Mouse (Mus musculus): ENCODE results near the gene Rab7b. TPM values are rescaled to one million over a fixed set of nuclear protein-coding genes. Genes with fewer than 3 reads are reported as not detected.

Gene Rab7b
- total RNA-seq, 4 experiments from 2014 or later, result 0.85 to 15.3 (median 5.2) TPM

DNA sequence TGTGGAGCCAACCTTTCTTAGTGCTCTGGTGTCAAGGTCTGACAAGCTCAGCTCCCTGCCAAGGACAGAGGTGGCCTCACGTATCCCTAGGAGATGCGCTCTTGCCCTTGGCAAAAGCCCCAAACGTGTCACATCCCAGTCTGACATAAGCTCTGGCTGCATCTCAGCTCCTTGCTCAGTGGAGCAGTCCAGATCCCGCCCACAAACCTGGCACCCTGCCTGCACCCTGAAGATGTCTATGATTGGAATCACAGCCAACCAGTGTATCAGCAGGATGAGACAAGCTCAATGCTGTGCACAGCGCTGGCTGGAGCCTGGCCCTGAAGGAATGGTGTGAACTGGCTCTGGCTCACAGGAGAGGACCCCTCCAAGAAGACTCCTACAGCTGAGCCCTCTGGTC is 48.8 kb downstream of the Rab7b start:
- peak; percentile 84 to 93 for DNase-seq (ENCODE audit: low spot score in 2 of 2)

DNA sequence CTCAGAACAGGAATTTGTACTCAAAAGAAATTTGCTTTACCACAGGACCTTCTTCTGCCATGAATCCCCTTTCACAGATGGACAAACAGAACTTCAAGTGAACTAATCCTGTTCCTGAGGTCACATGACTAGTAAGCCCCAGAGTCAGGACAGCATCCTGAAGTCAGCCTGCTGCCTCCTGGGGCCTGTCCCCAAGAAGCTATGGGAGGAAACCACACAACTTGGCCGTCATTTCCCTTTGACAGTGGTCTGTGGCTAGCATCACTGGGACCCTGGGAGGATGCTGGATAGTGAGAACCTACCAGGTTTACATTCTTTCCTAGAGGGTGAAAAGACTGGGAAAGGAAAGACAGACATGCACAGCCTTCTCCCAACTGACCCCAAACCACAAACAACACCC is 50.3 kb downstream of the Rab7b start:
- DNase-seq (ENCODE audit: low spot score in 2 of 2), result no peak

DNA sequence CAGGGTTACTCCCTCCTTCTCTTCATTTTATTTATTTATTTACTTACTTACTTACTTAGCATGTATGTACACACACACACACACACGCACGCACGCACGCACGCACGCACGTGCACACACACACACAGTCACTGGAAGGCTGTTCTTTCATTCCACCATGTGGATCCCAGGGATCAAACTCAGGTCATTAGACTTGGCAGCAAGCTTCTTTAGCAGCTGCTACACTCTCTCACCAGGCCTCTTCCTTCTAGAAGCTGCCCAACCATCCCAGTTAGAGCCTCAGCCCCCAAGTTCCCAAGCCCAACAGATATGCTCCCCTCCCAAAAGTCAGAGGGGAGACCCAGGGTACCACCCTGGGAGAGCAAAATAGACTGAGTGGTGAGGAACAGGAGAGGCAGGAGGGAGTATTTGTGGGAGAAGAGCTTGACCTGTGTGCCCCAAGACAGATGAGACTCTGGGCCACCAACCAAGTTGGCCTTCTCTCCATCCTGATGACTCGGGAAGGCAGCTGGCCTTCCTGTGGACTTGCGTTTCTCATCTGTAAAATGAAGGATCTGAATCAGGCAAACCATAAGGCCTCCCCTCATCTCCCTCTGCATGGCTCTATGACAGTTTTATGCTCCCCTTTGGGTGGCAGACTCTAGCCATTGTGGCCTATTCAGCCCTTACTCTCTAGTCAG is 51.1 kb downstream of the Rab7b start:
- DNase-seq (ENCODE audit: low spot score in 2 of 2), result no peak

DNA sequence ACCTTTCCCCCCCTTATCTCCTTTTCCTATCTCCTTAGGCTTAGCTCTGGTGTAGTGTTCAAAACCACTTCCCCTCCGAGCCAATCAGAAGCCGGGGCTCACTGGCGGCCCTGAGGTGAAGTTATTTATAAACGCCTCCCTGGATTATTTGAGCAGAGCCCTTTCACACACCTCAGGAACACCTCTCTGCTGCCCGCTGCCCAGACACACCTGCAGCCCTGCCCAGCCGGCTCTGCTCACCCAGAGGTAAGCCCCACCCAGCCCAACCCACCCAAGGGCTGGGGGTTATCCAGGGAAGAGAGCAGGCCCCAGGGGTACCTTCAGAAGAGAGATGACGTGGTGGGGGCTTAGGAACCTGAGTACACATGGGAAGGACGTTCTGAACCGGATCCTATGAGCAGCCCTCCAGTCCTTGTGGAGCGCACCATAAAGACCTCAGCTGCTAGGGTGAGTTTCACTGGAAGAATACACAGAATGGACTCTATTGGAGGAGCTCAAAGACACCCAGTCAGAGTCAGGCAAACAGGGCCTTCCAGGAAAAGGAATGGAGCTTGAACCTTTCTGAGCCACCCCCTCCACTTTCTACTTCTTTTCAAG is 55.5 kb downstream of the Rab7b start, which contains the start of gene Slc26a9:
Gene Slc26a9, plus strand, starts transcription at position 155 of the 597 bp plus-strand sequence.
- DNase-seq (ENCODE audit: low spot score in 2 of 2), result no peak

DNA sequence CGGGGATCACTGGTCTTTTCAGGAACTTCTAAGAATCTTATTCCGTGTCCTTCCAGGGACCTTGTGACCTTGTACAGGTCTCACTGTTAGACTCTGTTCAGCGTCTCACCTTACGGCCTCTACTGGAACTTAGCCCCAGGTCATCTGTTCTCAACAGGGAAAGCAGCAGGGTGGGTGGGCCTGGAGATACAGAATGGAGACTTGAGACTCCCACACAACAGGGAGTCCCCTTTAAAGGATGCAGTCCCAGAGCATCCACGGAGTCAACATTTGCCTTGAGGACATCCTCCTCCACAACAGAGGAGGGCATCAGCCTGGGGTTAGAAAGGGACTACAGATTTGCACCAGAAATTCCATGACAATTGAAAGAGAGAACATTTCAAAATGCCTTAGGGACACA is 56.9 kb downstream of the Rab7b start:
- no peak for DNase-seq (ENCODE audit: low spot score in 2 of 2)

DNA sequence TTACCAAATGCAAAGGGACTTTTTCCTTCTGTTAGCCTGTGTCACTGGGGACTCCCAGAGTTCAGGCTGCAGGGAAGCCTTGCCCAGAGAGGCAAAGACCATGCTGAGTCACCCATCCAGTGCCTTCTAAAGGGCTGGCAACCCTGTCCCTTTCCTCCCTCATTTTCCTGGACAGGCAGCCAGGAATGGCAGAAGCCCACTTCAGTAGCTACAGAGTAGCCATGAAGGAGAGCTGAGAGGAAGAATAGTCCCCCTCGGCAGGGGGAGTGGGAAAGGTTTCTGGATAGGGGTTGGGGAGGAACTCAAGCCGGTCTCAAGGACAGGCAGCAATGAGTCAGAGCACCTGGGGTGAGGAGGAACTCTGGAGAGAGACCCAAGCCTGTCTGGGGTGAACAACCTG is 59.3 kb downstream of the Rab7b start:
- no peak for DNase-seq (ENCODE audit: low spot score in 2 of 2)

DNA sequence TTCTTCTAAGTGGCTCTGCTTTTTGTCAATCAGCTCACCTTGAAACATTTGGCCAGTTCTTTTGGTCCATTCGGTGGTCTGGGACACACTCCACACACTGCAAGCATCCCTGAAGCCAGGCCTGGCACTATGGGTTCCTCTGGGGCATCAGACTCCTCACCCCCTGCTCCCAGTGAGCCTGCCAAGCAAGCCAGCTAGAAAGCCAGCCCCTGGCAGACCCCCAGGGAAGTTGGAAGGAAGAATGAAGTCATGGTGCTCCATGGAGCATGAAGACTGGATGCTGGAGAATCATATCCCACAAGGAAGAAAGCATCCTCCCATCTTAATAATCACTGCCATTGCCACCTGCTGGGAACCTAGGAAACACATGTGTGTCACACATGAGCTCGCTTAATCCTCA is 60.1 kb downstream of the Rab7b start:
- no peak for DNase-seq (ENCODE audit: low spot score in 2 of 2)

DNA sequence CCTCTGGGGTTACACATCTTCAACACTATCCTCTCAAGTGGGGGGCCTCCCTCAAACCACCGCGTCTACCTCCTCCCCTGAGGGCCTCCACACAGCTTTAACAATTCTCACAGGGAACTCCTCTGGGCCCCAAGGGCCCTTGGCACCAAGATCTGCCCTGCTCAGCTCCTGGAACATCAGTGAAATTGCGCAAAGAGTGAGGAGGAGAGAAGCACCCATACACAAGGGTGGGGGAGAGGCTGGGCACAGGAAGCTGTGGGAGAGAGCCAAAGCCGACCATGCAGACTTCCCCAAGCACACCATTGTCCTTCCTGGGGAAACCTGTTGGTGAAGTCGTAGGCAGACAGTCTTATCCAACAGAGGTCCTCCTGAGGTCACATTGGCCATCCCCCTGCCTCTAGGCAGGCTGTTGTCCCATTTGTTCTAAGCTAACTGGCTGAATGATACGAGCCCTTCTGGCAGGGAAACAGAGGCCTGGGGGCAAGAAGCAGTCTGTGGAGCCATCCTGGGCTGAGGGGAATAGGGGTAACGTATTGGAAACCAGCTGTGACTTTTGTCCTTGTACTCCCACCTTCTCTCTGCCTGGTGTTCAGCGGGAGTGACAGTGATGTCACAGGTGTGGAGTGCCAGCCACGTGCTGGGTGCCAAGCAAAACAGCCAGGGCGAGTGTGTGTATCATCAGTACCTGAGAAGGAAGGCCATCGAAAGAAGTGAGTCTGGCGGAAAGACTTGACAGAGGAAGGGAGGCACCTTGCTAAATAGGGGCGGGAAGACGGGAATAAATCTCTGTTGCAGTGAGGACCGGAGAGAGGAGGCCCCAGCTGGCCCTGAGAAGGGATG is 61.4 kb downstream of the Rab7b start:
- no peak for DNase-seq (ENCODE audit: low spot score in 2 of 2)

DNA sequence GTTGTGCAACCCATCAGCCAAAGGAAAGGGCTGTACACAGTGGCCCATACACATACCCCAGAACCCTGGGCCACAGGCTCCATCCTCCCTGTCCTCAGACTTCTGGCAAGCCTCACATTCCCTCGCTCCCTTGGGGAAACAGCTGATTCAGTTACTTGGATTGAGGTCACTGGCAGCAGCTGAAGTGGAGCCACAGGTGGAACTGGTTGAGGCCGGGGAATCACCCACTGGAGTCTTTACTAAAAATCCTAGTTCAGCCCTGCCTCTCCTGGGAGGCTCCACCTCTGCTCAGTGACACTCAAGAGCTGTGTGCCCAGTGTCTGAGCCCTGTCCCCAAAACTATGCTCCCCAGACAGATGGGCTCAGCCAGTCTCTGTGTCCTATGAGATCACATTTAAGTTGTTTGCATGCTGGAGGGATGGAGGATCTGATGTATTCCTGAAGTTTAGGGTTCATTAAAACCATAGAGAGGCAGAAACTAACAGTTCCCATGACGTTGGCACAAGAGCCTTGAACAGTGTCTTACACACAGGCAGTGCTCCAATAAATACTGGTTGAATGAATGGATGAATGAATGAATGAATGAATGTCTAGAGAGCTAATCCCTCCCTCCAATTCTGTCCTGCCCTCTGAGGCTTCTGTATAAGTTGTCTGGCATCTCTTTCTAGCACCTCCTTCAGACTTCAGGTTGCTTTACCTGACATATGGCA is 62.8 kb downstream of the Rab7b start:
- no peak for DNase-seq (ENCODE audit: low spot score in 2 of 2)

DNA sequence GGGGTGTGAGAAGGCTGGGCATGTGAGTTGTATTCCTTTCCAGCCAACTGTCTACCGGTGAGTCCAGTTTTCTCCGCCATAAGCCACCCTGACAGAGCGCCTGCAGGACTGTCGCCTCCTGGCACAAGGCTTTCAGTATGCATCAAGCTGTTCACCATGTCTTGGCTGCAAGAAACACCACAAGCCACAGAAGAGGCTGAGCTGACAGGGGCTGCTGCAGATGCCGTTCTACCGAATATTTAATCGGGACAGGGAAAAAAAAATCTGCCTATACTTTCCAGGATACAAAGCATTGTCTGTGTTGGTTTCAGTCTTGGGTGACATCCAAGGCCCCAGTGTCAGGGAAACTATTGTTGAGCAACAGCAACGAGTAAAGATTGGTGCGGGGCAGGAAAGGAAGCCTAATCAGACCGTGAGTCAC is 63.4 kb downstream of the Rab7b start:
- peak; percentile 11 to 28 for DNase-seq (ENCODE audit: low spot score in 2 of 2)

DNA sequence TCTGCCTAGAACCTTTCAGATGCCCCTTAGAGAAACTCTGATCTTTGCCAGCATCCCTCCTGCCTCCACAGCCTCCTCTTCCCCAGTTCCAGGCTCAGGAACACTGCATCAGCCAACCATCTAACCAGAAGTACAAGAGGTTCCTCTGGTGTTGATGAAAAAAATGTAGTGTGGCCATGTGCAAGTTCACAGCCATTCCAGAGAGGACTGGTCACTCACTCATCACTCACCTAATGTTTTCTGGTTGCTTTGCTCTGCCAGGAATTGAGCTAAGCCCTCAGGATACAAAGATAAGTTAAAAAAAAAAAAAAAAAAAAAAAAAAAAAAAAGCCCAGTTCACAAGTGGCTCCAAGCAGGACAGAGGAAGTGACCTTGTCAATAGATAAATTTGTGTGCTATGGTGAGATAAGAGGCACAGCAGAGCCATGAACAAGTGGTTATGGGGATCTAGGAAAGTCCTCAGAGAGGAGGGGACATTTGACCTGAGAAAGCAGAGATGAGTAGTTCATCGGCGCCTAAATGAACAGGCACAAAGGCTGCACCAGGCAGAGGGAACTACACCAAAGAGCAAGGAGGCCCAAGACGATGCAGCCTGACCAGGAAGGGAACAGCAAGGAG is 65.8 kb downstream of the Rab7b start:
- DNase-seq (ENCODE audit: low spot score in 2 of 2), result no peak

DNA sequence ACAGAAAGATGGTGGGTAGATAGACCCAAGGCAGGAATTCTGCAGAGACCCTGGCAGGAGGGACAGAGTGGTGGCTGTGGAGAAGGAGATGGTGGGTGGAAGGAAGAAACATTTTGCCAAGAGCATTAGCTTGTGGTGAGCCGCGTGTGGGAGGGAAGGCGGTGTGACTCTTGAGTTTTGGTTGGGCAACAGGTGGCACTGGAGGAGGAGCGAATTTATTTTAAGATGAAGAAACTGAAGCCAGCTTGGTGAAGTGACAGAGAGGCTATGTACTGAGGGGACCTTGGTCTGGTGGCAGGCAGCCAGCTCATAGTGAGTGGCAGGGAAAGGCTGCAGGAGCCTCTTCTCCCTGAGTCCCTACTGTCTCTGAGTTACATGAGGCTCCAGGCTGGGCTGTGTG is 66.4 kb downstream of the Rab7b start:
- DNase-seq (ENCODE audit: low spot score in 2 of 2), result peak; percentile 43 to 44

DNA sequence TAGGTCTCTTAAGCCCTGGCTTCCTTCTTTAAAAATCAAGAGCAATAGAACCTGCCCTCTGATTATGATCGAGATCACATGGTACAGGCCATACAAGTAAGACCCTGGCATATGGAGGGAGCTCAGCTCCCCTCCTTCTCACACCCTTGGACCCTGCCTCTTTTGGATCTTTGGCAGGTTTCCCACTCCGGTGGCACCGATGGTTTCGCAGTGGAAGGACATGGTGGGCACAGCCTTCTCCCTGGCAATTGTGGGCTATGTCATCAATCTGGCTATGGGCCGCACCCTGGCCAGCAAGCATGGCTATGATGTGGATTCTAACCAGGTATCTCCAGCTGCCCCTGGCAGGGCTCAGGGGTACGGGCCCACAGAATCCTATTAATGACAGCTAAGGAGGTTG is 68.7 kb downstream of the Rab7b start:
- DNase-seq (ENCODE audit: low spot score in 2 of 2), result no peak

DNA sequence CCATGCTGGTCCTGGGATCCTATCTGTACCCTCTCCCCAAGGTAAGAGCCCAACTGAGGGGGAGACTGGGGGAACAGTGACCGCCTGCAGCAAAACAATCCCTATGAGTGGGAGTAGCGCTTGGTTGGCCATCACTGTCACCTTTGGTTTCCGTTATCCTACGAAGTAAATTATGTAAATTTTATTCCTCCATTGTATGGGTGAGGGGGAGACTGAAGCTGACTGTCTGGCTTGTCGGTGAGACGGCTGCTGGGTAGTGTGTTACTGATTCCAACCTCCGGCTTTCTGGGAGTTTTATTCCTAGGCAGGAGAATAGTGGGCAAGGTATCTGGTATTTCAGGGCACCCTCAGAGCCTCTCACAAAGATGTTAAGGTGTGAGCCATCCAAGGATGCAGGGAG is 70.3 kb downstream of the Rab7b start:
- DNase-seq (ENCODE audit: low spot score in 2 of 2), result no peak

DNA sequence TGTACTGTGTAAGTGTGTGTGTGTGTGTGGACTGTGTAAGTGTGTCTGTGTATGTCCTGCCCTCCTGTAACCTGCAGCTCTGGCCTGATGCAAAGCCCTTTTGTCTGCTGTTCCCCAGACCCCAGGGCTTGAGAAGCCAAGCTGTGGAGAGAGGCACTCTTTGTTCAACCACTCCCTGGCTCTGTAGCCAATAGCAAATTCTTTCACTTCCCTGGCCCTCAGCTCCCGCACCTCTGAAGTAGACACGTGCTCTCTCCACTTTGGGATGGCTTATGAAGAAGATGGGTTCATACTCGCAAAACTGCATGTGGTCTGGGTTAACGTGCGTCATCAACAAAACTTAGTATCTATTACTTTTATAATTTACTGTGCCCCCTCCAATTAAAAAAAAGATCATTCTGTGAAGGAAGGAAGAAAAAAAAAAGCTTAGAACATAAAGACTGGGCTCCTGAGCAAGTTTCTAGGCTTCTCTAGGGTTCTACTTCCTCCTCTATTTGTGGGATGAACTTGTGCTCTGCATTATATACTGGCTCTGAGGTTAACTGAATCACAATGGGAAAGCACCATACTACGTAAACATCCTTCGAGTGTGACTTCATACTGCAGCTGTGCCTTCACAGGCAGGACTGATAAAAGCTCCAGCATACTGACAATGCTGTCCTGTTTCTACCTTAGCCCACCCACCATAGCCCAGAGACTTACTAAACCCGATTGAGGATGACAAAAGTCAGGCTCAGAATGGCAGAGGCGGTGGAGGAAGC is 71.4 kb downstream of the Rab7b start:
- no peak for DNase-seq (ENCODE audit: low spot score in 2 of 2)

DNA sequence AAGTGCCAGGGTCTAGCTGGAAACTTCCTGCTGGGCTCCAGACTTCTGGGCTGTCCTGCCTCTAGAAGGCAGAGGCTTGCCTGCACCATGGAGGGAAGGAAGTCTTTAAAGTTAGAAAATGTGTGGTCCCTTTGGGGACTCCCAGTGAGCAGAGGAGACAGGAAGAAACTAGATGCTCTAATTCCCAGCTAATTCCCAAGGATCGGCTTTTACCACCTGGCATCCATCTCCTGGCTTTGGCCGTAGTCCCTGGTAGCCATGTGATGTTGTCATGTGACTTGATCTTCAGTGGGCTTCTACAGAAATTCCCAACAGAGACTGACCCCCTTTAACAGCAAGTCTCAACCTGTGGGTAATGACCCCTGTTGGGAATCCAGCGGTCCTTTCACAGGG is 71.9 kb downstream of the Rab7b start:
- DNase-seq (ENCODE audit: low spot score in 2 of 2), result no peak

DNA sequence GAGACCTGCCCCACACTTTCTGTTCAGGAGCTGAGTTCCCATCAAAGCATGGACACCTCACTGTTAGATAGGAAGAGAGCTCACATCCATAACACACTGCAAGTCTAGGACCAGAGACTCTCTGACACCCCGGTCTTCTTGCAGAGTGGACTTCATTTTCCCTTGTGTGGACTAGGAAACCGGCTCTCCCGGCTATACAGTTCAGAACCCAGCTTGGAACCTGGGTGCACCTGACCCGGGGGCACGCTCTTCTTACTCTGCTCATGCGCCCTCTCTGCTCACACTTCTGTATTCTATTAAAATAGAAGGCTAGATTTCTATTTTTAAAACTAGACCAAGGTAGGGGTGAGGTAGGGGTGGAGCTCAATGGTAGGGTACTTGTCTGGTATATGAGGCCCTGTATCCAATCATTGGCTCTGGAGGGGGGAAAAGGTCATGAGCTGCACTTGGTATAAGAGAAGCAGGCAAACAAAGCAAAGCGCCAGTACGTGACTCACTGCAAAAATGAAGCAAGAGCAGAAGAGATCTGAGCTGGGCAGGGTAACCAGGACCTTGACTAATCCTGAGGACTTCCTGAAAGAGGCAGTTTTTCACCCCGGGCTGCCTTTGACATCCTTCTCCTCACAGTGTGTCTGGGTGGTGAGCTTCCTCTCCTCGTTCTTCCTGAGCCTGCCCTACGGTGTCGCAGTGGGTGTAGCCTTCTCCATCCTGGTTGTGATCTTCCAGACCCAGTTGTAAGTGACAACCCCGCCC is 72.8 kb downstream of the Rab7b start:
- no peak for DNase-seq (ENCODE audit: low spot score in 2 of 2)

DNA sequence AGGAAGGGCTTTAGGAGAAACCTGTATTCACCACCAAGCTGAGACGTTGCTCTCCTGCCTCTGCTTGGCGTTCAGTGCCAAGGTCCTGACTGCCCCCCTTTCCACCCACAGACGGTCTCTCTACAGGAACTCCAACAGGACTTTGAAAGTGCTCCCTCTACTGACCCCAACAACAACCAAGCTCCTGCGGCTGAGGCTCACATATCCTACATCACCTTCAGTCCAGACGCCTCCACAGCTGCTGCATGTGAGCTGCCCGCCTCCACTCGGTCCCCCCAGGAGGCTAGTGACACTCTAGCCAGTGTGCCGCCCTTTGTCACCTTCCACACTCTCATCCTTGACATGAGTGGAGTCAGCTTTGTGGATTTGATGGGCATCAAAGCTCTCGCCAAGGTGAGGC is 75.2 kb downstream of the Rab7b start:
- no peak for DNase-seq (ENCODE audit: low spot score in 2 of 2)

DNA sequence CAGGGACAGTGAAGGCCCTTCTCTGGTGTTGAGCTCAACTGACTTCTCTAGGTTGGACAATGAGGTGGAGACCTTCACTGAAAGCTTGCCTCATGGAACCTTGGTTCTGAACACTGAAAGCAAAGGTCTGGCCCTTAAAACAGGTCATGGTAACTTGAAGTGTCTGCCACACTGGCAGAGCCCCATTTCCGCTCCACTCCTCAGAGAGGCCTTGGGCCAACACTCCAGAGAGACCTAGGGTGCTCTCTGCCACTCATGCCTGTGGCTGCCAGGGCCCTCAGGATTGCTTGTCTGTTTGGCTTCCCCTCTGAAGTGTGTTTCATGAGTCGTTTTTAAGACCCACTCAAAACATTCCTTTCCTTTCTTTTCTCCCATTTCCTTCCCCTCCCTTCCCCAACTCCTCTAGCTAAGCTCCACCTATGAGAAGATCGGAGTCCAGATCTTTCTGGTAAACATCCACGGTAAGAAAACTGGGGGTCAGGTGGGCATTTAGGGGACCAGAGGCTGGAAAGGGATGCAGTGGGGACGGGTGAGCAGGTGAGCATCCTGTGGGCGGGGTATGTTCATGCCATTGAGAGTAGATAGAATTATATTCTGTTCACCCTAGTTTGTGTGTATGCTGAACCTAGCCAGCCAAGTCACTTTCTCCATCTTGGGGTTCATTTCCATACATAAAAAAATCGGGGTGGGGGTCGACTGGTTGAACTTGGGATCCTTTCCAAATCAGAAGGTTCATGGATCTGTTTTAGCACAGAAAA is 76.3 kb downstream of the Rab7b start:
- DNase-seq (ENCODE audit: low spot score in 2 of 2), result no peak

Data from layer of hippocampus, adult 8-10 months (tissue).